Mouse (Mus musculus) adrenal gland, postnatal 10 days (tissue): Measurements from ENCODE around the gene Defb29. TPM values are rescaled to one million over a fixed set of nuclear protein-coding genes. Genes with fewer than 3 reads are reported as not detected.

Source experiments
- DNase-seq: peaks from one replicate; pipeline ENCODE4 v3.0.0; 2021; ENCODE audit warnings: mixed read lengths
- long read RNA-seq, 2 experiments: library from polyadenylated mRNA; stranded (forward); transcript quantifications; one replicate each; pipeline ENCODE4 v2.0.0; 2021
- total RNA-seq, 2 experiments: library from RNA; stranded (reverse); gene quantifications; 2 replicates each; pipeline ENCODE4 v1.2.3; 2021

Gene Defb29
- total RNA-seq, result not detected
- long read RNA-seq, experiment 1, result 0 reads
- long read RNA-seq, experiment 2, partial matches to known transcripts, result 0 of 1 reads
- long read RNA-seq, experiment 2, other reads (novel, unspliced or antisense), result 0 of 1 reads

- DNase-seq, result no peak
Measured at GRCm38 (mm10) chr2:152539944-152540710, at the start of gene Defb29. Defb29 (minus strand) TSS chr2:152540098.

GRCm38 (mm10) chr2:152589021-152589420, 49.1 kb upstream of the Defb29 start:
- DNase-seq, result no peak

GRCm38 (mm10) chr2:152588450-152588849, 48.6 kb upstream of the Defb29 start:
- no peak for DNase-seq

- peak; percentile 51 for DNase-seq
Measured at GRCm38 (mm10) chr2:152586926-152587560, 47.1 kb upstream of the Defb29 start.

- DNase-seq, result no peak
Measured at GRCm38 (mm10) chr2:152580612-152581011, 40.7 kb upstream of the Defb29 start.

GRCm38 (mm10) chr2:152580107-152580506, 40.2 kb upstream of the Defb29 start, which contains the start of gene Defb19:
Defb19 (minus strand) TSS chr2:152580312.
- DNase-seq, result peak; percentile 26

- DNase-seq, result no peak
Measured at GRCm38 (mm10) chr2:152573484-152573883, 33.6 kb upstream of the Defb29 start.

GRCm38 (mm10) chr2:152572114-152572794, 32.4 kb upstream of the Defb29 start, which contains the start of gene Defb21:
Defb21 (plus strand) TSS chr2:152572744.
- DNase-seq, result peak; percentile 24

- no peak for DNase-seq
Measured at GRCm38 (mm10) chr2:152570313-152570712, 30.4 kb upstream of the Defb29 start.

GRCm38 (mm10) chr2:152569881-152570280, 30.0 kb upstream of the Defb29 start:
- DNase-seq, result no peak

GRCm38 (mm10) chr2:152569038-152569437, 29.1 kb upstream of the Defb29 start, which contains the start of gene Gm17416:
Gm17416 (plus strand) TSS chr2:152569338.
- DNase-seq, result no peak

- DNase-seq, result no peak
Measured at GRCm38 (mm10) chr2:152556655-152557054, 16.8 kb upstream of the Defb29 start.

- peak; percentile 81 for DNase-seq
Measured at GRCm38 (mm10) chr2:152553774-152554423, 14.0 kb upstream of the Defb29 start.

- DNase-seq, result no peak
Measured at GRCm38 (mm10) chr2:152548124-152548523, 8.2 kb upstream of the Defb29 start.

GRCm38 (mm10) chr2:152544691-152545090, 4.8 kb upstream of the Defb29 start:
- peak; percentile 62 for DNase-seq

GRCm38 (mm10) chr2:152543478-152543877, 3.6 kb upstream of the Defb29 start:
- no peak for DNase-seq

- DNase-seq, result no peak
Measured at GRCm38 (mm10) chr2:152542897-152543296, 3.0 kb upstream of the Defb29 start.

- DNase-seq, result no peak
Measured at GRCm38 (mm10) chr2:152541979-152542378, 2.1 kb upstream of the Defb29 start.

GRCm38 (mm10) chr2:152517981-152518380, 21.9 kb downstream of the Defb29 start, which contains the start of gene Defb28:
Defb28 (plus strand) TSS chr2:152518255.
- peak; percentile 18 for DNase-seq

GRCm38 (mm10) chr2:152516084-152516483, 23.8 kb downstream of the Defb29 start:
- no peak for DNase-seq

- DNase-seq, result no peak
Measured at GRCm38 (mm10) chr2:152511592-152511991, 28.3 kb downstream of the Defb29 start, which contains the start of gene Defb26. Defb26 (minus strand) TSS chr2:152511692.

GRCm38 (mm10) chr2:152503950-152504349, 35.9 kb downstream of the Defb29 start:
- no peak for DNase-seq
